Mouse (Mus musculus): ENCODE measurements around the gene Irs2.

- no peak for TF ChIP-seq CTCF (IDR thresholded peaks at IDR 0.05)
- no peak for TF ChIP-seq EP300 (IDR thresholded peaks at IDR 0.05)
Observed at GRCm38 (mm10) chr8:10939210-10939782, 69.0 kb downstream of the Irs2 start.

Measured in lung, postnatal 0 days (tissue).